Mouse (Mus musculus) inflammation-experienced regulatory T-cells, adult 6 months (primary cell): ENCODE results near the gene Dner. TPM values are rescaled to one million over a fixed set of nuclear protein-coding genes. Genes with fewer than 3 reads are reported as not detected.

Experiments
- ATAC-seq: one replicate; pipeline ENCODE4 v1.8.0; 2017
- polyA plus RNA-seq, 3 experiments: library from polyadenylated mRNA; unstranded; fragments of 100-300 nt; shearing (Covaris generic); gene quantifications; one replicate each; pipeline ENCODE4 v1.2.1; 2017

The Dner gene
- polyA plus RNA-seq, 3 experiments from 2014 or later: 0.15 TPM; not detected in 2

GRCm38 (mm10) chr1:84524413-84524812, 171.6 kb downstream of the Dner start:
- no peak for ATAC-seq

DNA sequence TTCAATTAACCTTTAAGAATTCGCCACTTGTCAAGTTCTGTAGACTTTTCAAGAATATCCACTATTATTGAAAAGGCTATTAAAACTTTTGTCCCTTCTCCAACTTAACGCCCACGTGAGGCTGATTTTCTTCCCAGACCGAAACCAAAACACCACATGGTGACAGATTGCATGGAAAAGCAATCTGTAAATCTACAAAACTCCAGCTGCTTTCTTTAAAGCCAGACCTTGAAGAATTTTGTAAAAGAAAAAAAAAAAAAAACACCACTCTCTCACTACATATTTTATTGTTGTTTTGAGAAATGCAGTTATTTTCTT, 173.1 kb downstream of the Dner start:
- ATAC-seq: no peak

- no peak for ATAC-seq
Measured at GRCm38 (mm10) chr1:84522256-84522962, 173.6 kb downstream of the Dner start.

DNA sequence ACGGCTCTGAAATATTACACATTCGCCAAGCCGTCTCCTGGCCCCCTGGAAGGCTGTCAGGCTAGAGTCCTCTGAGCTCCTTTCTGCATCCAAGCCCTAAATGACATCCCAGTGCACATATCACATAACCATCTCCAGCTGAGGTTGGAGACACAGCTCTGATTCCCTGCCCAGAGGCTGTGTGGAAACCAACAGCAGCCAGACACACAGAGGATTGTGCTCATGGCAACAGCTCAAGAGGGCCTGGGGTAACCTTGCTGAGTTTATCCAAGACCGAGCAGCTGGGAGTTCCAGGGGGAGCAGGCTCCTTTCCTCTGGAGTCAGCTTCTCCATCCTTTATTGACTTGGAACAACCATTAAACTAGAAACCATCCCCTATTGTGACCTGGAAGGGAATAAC, 177.7 kb downstream of the Dner start:
- ATAC-seq: no peak

DNA sequence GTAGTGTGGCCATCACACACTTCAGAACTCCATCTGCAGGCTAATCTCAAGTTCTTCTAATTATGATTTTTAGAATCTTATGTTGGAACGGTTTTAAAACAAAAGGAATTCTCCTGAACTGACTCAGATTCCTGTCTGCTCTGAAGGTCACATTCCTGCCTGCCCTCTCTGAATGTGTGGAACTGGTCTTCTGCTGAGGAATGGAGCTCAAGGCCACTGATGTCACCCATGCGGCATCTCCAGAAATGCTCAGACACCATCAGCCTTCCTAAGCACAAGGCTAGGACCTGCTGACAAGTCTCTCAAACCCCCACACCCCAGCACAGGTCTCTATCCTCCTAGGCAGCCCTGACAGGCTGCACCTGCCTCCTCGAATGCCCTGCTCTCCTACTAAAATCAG, 182.8 kb downstream of the Dner start:
- ATAC-seq: no peak

DNA sequence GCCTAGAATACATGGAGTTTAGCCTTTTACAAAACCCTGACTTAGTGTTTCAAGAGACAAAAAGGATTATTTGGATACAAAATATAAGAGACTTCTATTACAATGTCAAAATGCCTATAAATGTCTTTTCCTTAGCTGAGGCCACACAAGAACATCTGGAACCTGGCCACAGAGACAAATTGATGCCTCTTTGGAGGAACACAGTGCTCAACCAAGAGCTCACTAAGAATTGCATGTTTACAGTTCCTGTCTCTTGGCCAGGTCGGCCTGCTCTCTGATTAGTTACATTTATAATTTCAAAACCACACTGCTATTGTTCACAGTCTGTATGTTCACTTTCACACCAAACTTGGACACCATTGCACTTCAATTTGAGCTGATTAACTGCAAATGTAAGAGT, 187.5 kb downstream of the Dner start:
- no peak for ATAC-seq

GRCm38 (mm10) chr1:84507568-84507967, 188.5 kb downstream of the Dner start:
- no peak for ATAC-seq

GRCm38 (mm10) chr1:84506984-84507546, 189.0 kb downstream of the Dner start:
- no peak for ATAC-seq

DNA sequence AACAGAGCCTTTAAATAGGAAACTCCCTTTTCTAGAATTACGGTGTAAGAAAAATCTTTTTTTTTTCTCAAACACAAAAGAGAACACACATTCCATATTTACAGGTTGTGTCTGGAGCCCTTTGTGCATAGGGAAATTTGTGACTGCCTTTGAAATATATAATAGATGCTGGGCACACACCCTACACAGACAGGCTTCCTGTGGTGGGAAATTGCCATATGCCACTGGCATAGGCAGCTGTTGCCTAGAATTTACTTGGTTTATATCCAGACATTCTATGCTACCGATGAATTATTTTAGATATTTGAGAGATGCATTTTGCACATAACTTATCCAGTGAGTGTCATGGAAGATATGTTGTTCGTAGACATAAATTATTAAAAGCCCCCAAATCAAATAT, 195.3 kb downstream of the Dner start:
- ATAC-seq: no peak

DNA sequence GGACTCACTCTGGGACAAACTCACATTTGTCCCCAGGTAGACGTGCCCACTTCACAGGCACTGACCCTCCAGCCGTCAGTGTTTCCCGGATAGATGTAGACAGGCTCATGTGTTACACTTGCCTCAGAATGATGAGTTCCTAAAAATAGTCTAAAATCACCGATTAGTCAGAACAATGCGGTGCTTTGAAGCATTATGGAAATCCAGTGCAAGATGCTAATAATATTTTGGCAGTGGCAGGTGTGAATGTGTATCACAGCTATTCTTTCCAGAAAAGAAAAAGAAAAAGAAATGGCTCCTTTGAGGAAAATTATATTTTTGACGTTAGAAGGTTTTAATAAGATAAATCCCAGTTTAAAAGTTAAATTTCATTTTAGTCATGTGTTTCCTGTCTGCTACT, 204.3 kb downstream of the Dner start:
- no peak for ATAC-seq

DNA sequence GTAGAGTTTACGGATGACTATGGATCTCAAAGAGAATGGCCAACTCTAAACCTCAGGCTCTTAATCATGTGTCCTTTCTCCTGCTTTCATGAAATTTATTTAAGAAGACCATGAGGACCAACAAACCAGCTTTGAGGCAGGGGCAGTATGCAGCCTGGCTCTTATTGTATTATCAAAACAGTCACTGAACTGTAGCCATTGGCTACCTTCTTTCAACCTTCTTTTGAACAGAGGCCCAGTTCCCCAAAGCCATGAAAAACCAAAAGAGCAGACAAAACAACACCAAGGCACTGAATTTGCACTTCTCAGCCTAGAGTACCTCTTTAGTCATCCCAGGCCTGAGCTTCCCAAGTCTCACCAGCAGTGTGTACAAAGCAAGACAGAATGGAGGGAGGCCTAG, 207.5 kb downstream of the Dner start:
- no peak for ATAC-seq

DNA sequence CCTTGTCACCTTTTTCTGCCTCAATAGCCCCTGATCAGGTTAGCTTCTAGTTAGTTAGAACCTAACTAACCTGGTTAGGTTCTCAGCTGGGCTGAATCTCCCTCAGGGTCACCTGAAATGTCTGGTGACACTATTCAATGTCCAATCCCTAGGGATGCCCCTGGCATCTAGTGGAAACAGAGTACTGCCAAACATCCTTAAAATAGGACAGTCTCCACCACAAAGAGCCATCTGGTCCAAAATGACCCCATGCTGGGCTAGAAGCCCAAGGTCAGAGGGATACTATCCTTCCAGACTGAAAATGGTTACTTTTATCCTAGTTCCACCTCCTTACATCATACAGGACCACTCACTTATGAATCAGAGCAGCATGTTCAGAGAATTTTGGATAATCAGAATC, 211.0 kb downstream of the Dner start:
- no peak for ATAC-seq

DNA sequence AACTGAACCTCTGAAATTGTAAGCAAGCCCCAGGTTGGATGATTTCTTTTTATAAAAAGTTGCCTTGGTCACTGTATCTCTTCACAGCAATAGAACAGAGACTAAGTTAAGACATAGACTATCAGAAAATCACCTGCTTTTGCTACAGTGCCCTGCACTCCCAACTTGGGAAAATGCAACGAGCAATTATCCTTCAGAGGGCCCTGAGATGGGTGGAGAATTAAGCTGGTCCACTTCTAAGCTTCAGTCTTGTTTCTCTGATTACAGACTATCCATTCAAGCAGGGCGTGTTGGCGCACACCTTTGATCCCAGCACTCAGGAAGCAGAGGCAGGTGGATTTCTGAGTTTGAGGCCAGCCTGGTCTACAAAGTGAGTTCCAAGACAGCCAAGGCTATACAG, 211.4 kb downstream of the Dner start:
- no peak for ATAC-seq

DNA sequence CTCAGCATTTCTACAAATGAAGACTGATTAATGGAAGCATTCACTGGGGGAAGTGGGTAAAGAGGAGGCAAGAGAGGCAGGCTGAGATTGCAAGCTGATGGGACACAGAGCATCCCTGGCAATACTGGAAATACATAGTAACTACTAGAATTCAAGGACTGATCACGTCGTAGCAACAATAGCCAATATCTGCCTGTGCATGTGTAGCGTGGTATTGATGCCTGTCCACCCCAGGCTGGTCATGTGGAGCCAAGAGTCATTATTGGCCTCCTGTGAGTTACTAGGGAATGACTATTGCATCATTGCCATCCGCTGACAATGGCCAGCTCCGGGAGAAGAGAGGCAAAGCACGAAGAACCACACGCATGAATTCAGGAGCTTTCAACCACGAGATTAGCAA, 216.0 kb downstream of the Dner start:
- no peak for ATAC-seq

- no peak for ATAC-seq
Measured at GRCm38 (mm10) chr1:84474274-84474673, 221.7 kb downstream of the Dner start.

DNA sequence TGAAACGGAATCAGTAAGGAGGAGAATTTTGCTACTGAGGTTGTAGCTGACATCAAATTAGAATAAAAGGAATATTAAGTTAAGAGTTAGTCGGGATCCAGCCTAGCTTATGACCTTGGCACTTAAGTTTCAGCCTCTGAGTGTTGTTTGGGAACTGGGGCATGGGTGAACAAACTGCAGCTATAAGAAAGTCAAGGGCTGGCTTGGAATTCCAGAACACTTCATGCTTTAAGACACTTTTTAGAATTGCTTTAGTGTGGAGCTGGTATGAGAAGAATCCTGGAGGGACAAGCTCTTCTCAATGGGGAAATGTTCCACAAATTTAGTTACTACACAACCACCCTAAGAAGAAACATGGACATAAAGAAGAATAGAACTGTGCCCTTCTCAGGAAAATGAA, 223.8 kb downstream of the Dner start:
- no peak for ATAC-seq

DNA sequence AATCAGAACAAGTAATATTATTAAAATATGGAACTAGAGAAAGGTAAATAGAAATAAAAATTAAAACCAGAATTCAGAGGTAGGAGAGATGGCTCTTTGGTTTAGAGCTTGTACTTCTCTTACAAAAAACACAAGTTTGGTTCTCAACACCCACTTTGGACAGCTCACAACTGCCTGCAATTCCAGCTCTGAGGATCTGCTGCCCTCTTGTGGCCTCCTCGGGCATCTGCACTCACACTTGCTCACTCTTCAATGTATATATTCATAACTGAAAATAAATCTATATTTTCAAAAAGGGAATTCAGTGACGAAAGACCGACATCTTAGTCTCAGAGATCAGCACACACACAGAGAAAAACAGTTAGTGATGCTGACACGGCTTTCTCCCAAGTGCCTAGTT, 225.7 kb downstream of the Dner start:
- no peak for ATAC-seq

- no peak for ATAC-seq
Measured at GRCm38 (mm10) chr1:84467664-84468063, 228.4 kb downstream of the Dner start.

GRCm38 (mm10) chr1:84464761-84465160, 231.3 kb downstream of the Dner start:
- ATAC-seq: no peak

GRCm38 (mm10) chr1:84463976-84464662, 231.9 kb downstream of the Dner start:
- no peak for ATAC-seq

DNA sequence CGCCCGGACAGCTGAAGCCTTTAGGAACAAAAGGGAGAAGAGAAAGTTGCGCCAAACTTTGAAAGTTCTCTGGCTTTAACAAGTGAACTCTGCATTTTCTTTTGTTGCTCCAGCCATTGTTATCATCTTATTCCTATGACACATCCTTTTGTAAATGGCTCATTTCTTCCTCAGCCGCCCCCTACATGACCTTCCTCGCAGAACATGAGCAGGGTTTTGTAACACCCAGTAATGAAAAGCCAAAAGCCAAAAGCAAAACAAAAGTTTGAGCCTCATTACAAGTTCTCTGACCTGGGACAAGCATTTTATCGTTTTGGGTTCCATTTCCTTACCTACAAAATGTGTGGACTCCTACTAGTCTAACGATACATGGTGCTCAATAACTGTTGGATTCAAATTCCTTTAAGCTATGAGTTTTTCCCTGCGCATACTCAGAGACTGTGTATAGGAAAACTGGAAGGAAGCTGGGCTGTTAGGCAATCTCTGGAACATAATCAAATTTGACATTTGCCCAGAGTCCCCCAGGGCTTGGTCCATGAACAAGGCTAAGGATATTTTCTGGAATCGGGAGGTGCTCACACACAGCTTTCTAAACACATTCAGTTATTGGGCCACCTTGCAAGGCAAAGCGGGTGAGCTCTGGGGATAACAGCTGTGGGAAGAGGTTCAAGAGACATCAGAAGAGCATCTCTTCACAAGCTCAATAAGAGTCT, 246.3 kb downstream of the Dner start:
- ATAC-seq: no peak

DNA sequence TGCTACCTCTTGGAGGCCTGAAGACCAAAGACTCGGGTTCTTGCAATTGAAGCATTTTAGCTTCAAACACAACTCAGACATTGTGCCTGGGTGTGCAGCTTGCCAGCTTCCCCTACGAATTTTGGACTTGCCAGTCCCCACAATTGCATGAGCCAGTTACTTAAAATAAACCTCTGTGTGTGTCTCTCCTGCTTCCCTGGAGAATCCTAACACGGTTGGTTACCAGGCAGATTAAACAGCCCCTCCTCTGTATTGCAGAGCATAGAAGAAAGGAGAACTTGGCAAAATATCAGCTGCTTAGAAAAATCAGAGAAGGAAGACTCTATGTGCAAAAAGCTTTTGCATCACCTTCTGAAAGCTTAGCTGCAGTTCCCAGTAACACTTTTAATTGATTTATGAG, 252.4 kb downstream of the Dner start:
- no peak for ATAC-seq

DNA sequence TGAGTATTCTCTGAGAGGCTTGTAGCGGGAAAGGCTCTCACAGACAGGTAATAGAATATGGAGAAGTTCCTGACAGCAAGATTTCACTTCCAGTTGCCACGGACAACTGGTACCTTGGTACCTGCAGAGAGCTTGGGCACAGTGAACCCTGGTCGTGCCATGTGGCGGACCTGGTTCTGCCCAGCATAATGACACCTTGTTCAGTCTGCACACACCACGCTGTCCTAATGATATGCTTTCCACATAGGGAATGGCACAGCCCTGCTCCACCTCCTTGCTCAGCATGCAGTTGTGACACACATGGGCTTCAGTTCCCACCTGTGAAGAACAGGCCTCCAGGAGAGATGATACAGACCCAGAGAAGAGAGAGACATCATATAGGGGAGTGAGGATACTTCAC, 253.0 kb downstream of the Dner start:
- ATAC-seq: no peak

- ATAC-seq: no peak
Measured at GRCm38 (mm10) chr1:84441419-84441818, 254.6 kb downstream of the Dner start.
